Mouse (Mus musculus) embryonic facial prominence, embryonic 14.5 days (tissue): ENCODE results near the gene Rhebl1. TPM values are rescaled to one million over a fixed set of nuclear protein-coding genes. Genes with fewer than 3 reads are reported as not detected.

ENCODE experiments used
- ATAC-seq: fragments of 200-750 bp; cut with Nextera tagmentation; 2 replicates; pipeline ENCODE4 v1.8.0; 2017; ENCODE audit warnings: low read depth, moderate number of reproducible peaks, moderate TSS enrichment
- DNase-seq: peaks from one replicate; pipeline ENCODE4 v3.0.0-alpha.2; 2015; ENCODE audit warnings: low spot score
- H3K27ac ChIP-seq: fragments of 300-500 bp; sonication (generic); replicated peaks from 2 replicates; pipeline ENCODE4 v1.5.1; 2014; ENCODE audit warnings: low read depth, mild to moderate bottlenecking, low read length, moderate library complexity
- H3K27me3 ChIP-seq: fragments of 300-500 bp; sonication (generic); replicated peaks from 2 replicates; pipeline ENCODE4 v1.6.1; 2014; ENCODE audit warnings: low read length; ENCODE audit not compliant: control insufficient read depth, insufficient read depth
- H3K36me3 ChIP-seq: fragments of 300-500 bp; sonication (generic); 2 replicates; pipeline ENCODE4 v1.6.1; 2014; ENCODE audit warnings: low read length, mixed read lengths; ENCODE audit not compliant: control insufficient read depth, insufficient read depth
- H3K4me1 ChIP-seq: fragments of 300-500 bp; sonication (generic); 2 replicates; pipeline ENCODE4 v1.6.1; 2014; ENCODE audit warnings: antibody characterized with exemption, low read length; ENCODE audit not compliant: control insufficient read depth, insufficient read depth
- H3K4me2 ChIP-seq: fragments of 300-500 bp; sonication (generic); 2 replicates; pipeline ENCODE4 v1.6.1; 2014; ENCODE audit warnings: low read depth, mild to moderate bottlenecking, low read length, moderate library complexity, mixed read lengths
- H3K4me3 ChIP-seq: fragments of 300-500 bp; sonication (generic); 2 replicates; pipeline ENCODE4 v1.5.1; 2014; ENCODE audit warnings: low read depth, mild to moderate bottlenecking, low read length
- H3K9ac ChIP-seq: fragments of 300-500 bp; sonication (generic); 2 replicates; pipeline ENCODE4 v1.6.1; 2014; ENCODE audit warnings: low read depth, mild to moderate bottlenecking, low read length, moderate library complexity, mixed read lengths
- H3K9me3 ChIP-seq: fragments of 300-500 bp; sonication (generic); 2 replicates; pipeline ENCODE4 v1.6.1; 2016; ENCODE audit warnings: low read length; ENCODE audit not compliant: control insufficient read depth
- WGBS: fragments of 180-500 bp; shearing (Covaris S2); extraction: QIAGEN DNeasy Blood & Tissue Kit; methylation state at CpG from one replicate; pipeline ENCODE4 v1.1.7; 2014; 5-methylcytosine and 5-hydroxymethylcytosine counted together
- polyA plus RNA-seq: library from polyadenylated mRNA; unstranded; fragments of >200 nt; fragmentation: Nextera tagmentation; extraction: Ambion mirVana; gene quantifications from 2 replicates; pipeline ENCODE4 v1.2.1, GENCODE M21; 2014

Gene Rhebl1
- polyA plus RNA-seq, 1 experiment from 2014 or later: 8.4 TPM

GRCm38 (mm10) chr15:98871070-98871915 is 23.0 kb downstream of the Rhebl1 start, which contains the start of gene Kmt2d:
Kmt2d (minus strand) TSS chr15:98871204.
- Histone ChIP-seq H3K9me3 (no peaks in the 10 kb centered on the region), H3K9ac (peak within 1 kb of the TSS; percentile 96), H3K36me3 (peaks cover 4% of the 10 kb centered on the region), H3K27ac (peak within 1 kb of the TSS; percentile 99), H3K4me3 (peak within 1 kb of the TSS; percentile 96), H3K4me2 (peak within 1 kb of the TSS; percentile 98), H3K4me1 (peaks cover 21% of the 10 kb centered on the region), H3K27me3 (no peaks in the 10 kb centered on the region)
- 0% methylated on average over 13 of the region's 94 CpGs for WGBS
- DNase-seq (peak; percentile 71), ATAC-seq (peak; percentile 53)

GRCm38 (mm10) chr15:98870179-98871069 is 23.9 kb downstream of the Rhebl1 start:
- H3K36me3 ChIP-seq: peaks cover 13% of the 10 kb centered on the region
- peak overlapping the region; percentile 96 for H3K4me3 ChIP-seq
- H3K4me1 ChIP-seq: peaks cover 21% of the 10 kb centered on the region
- H3K9ac ChIP-seq: peak overlapping the region; percentile 96
- peak overlapping the region; percentile 98 for H3K4me2 ChIP-seq
- H3K9me3 ChIP-seq: no peaks in the 10 kb centered on the region
- ATAC-seq: no peak
- WGBS: under 1% methylated on average over 13 of the region's 16 CpGs
- peak overlapping the region; percentile 99 for H3K27ac ChIP-seq
- no peaks in the 10 kb centered on the region for H3K27me3 ChIP-seq
- no peak for DNase-seq

GRCm38 (mm10) chr15:98869342-98870178 is 24.8 kb downstream of the Rhebl1 start:
- no peak for ATAC-seq
- Histone ChIP-seq H3K4me3 (peak overlapping the region; percentile 96), H3K4me1 (peaks cover 21% of the 10 kb centered on the region), H3K27ac (no peak overlapping the region), H3K27me3 (no peaks in the 10 kb centered on the region), H3K9ac (peak overlapping the region; percentile 96), H3K36me3 (peaks cover 22% of the 10 kb centered on the region), H3K9me3 (no peaks in the 10 kb centered on the region), H3K4me2 (peak overlapping the region; percentile 98)
- 9% methylated on average over 8 of the region's 8 CpGs for WGBS
- DNase-seq: no peak

GRCm38 (mm10) chr15:98868346-98869063 is 25.8 kb downstream of the Rhebl1 start:
- H3K27me3 ChIP-seq: no peaks in the 10 kb centered on the region
- H3K4me2 ChIP-seq: peak overlapping the region; percentile 98
- H3K4me3 ChIP-seq: peak overlapping the region; percentile 96
- H3K4me1 ChIP-seq: peaks cover 21% of the 10 kb centered on the region
- WGBS: 34% methylated on average over 11 of the region's 11 CpGs
- peaks cover 32% of the 10 kb centered on the region for H3K36me3 ChIP-seq
- no peak for DNase-seq
- H3K27ac ChIP-seq: peak overlapping the region; percentile 24; the same call in 1 of the 2 replicates
- no peak for ATAC-seq
- H3K9me3 ChIP-seq: no peaks in the 10 kb centered on the region
- H3K9ac ChIP-seq: peak overlapping the region; percentile 96

- H3K4me2 ChIP-seq: peak overlapping the region; percentile 98
- peaks cover 21% of the 10 kb centered on the region for H3K4me1 ChIP-seq
- H3K27ac ChIP-seq: no peak overlapping the region
- 53% methylated on average over 6 of the region's 6 CpGs for WGBS
- H3K27me3 ChIP-seq: no peaks in the 10 kb centered on the region
- H3K9me3 ChIP-seq: no peaks in the 10 kb centered on the region
- H3K4me3 ChIP-seq: peak overlapping the region; percentile 96; the same call in 1 of the 2 replicates
- 0 out of 2 replicates have a peak overlapping the region, but pooled peaks have one; percentile 9 for H3K9ac ChIP-seq
- peaks cover 44% of the 10 kb centered on the region for H3K36me3 ChIP-seq
- ATAC-seq (no peak), DNase-seq (peak; percentile 78)
Observed at GRCm38 (mm10) chr15:98867321-98867720, 27.0 kb downstream of the Rhebl1 start.

- Histone ChIP-seq H3K4me2 (no peak overlapping the region), H3K4me1 (peaks cover 21% of the 10 kb centered on the region), H3K27me3 (no peaks in the 10 kb centered on the region), H3K4me3 (no peak overlapping the region), H3K36me3 (peaks cover 52% of the 10 kb centered on the region), H3K27ac (no peak overlapping the region), H3K9ac (no peak overlapping the region), H3K9me3 (no peaks in the 10 kb centered on the region)
- 85% methylated on average over 5 of the region's 5 CpGs for WGBS
- ATAC-seq (no peak), DNase-seq (no peak)
Observed at GRCm38 (mm10) chr15:98866501-98866900, 27.8 kb downstream of the Rhebl1 start.

- ATAC-seq: no peak
- Histone ChIP-seq H3K4me3 (no peak overlapping the region), H3K9me3 (no peaks in the 10 kb centered on the region), H3K4me1 (peaks cover 21% of the 10 kb centered on the region), H3K36me3 (peaks cover 60% of the 10 kb centered on the region), H3K4me2 (no peak overlapping the region), H3K27me3 (no peaks in the 10 kb centered on the region), H3K27ac (no peak overlapping the region), H3K9ac (no peak overlapping the region)
- no peak for DNase-seq
- WGBS: 100% methylated on average over 8 of the region's 8 CpGs
Observed at GRCm38 (mm10) chr15:98865771-98866170, 28.6 kb downstream of the Rhebl1 start.
